Mouse (Mus musculus) heart, embryonic 15.5 days (tissue): ENCODE data around the gene Ccl2. TPM values are rescaled to one million over a fixed set of nuclear protein-coding genes. Genes with fewer than 3 reads are reported as not detected.

ENCODE experiments used
- ATAC-seq: fragments of 200-750 bp; cut with Nextera tagmentation; replicated peaks from 2 replicates; pipeline ENCODE4 v1.8.0; 2017; ENCODE audit warnings: low read depth, moderate TSS enrichment; ENCODE audit not compliant: insufficient number of reproducible peaks, insufficient read depth, low FRiP score
- H3K27ac ChIP-seq: fragments of 300-500 bp; sonication (generic); 2 replicates; pipeline ENCODE4 v1.5.1; 2015; ENCODE audit warnings: mild to moderate bottlenecking, inconsistent platforms
- H3K27me3 ChIP-seq: fragments of 300-500 bp; sonication (generic); 2 replicates; pipeline ENCODE4 v1.6.1; 2015; ENCODE audit warnings: inconsistent platforms
- H3K36me3 ChIP-seq: fragments of 300-500 bp; sonication (generic); 2 replicates; pipeline ENCODE4 v1.6.1; 2015; ENCODE audit warnings: mild to moderate bottlenecking, inconsistent platforms
- H3K4me1 ChIP-seq: fragments of 300-500 bp; sonication (generic); replicated peaks from 2 replicates; pipeline ENCODE4 v1.6.1; 2015; ENCODE audit warnings: inconsistent platforms
- H3K4me2 ChIP-seq: fragments of 300-500 bp; sonication (generic); 2 replicates; pipeline ENCODE4 v1.6.1; 2015; ENCODE audit warnings: inconsistent platforms, mild to moderate bottlenecking, moderate library complexity
- H3K4me3 ChIP-seq: fragments of 300-500 bp; sonication (generic); 2 replicates; pipeline ENCODE4 v1.5.1; 2015; ENCODE audit warnings: mild to moderate bottlenecking, inconsistent platforms
- H3K9ac ChIP-seq: fragments of 300-500 bp; sonication (generic); 2 replicates; pipeline ENCODE4 v1.6.1; 2015; ENCODE audit warnings: mild to moderate bottlenecking, inconsistent platforms
- H3K9me3 ChIP-seq: fragments of 300-500 bp; sonication (generic); replicated peaks from 2 replicates; pipeline ENCODE4 v1.6.1; 2016; ENCODE audit warnings: inconsistent platforms
- WGBS: fragments of 180-500 bp; shearing (Covaris S2); methylation state at CpG from one replicate; pipeline ENCODE4 v1.1.7; 2015; ENCODE audit warnings: mixed read lengths; 5-methylcytosine and 5-hydroxymethylcytosine counted together
- polyA plus RNA-seq: library from polyadenylated mRNA; unstranded; fragments of >200 nt; fragmentation: Nextera tagmentation; extraction: Ambion mirVana; gene quantifications from 2 replicates; pipeline ENCODE4 v1.2.1, GENCODE M21; 2015

Gene Ccl2
- 9.4 TPM in 2 replicates for polyA plus RNA-seq

DNA sequence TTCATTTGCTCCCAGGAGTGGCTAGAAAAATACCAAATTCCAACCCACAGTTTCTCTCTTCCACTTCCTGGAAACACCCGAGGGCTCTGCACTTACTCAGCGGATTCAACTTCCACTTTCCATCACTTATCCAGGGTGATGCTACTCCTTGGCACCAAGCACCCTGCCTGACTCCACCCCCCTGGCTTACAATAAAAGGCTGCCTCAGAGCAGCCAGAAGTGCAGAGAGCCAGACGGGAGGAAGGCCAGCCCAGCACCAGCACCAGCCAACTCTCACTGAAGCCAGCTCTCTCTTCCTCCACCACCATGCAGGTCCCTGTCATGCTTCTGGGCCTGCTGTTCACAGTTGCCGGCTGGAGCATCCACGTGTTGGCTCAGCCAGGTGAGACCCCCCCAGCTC, at the start of gene Ccl2:
Gene Ccl2 (plus strand): TSS at position 216 of the 400 bp plus-strand sequence.
- H3K4me1 ChIP-seq = peaks cover 30% of the 10 kb centered on the region
- ATAC-seq = peak; percentile 65
- H3K9ac ChIP-seq = no peak within 1 kb of the TSS

DNA sequence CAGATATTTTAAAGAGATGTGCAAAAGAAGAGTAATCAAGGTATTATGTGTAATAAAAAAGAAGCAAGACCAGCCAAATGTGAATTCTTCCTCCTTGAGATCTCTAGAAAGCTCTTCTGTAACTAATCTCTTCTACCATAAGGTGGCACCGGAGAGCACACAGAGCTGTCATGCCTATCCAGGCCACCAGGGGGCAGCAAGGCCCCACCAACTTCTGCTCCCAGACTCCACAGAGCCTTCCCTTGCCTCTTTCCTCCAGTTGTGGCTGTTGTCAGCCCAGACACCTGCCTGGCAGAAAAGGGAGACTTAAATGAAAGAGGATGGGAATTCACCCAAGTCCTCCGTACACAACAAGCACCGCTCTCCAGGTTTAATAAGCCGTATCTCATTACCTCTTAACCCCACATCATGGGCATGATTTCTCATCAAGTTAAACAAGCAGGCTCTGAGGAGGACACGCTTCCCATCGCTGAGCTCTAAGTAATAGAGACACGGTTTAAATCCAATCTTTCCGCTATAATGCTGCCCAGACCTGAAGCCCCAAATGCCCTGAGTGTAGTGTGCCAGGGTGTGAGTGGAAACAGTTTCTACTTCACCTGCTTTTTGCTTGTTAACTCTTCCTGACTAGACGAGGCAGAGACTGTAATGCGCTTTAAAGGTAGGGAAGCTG, 39.1 kb upstream of the Ccl2 start:
- WGBS = 66% methylated on average over 10 of the region's 10 CpGs
- Histone ChIP-seq H3K27me3 (peaks cover 4% of the 10 kb centered on the region; the same call in 1 of the 2 replicates), H3K36me3 (no peaks in the 10 kb centered on the region), H3K4me3 (no peak overlapping the region), H3K27ac (no peak overlapping the region), H3K9ac (no peak overlapping the region), H3K4me2 (no peak overlapping the region), H3K9me3 (no peaks in the 10 kb centered on the region), H3K4me1 (no peaks in the 10 kb centered on the region)
- no peak for ATAC-seq

More for the DNA sequence above, at the start of gene Ccl2:
- Histone ChIP-seq H3K27ac (peak within 1 kb of the TSS; percentile 42; the same call in 1 of the 2 replicates), H3K27me3 (no peaks in the 10 kb centered on the region; the same call in 1 of the 2 replicates), H3K9me3 (no peaks in the 10 kb centered on the region), H3K4me2 (no peak within 1 kb of the TSS), H3K36me3 (no peaks in the 10 kb centered on the region), H3K4me3 (no peak within 1 kb of the TSS)
- WGBS = 20% methylated on average over 5 of the region's 5 CpGs

GRCm38 (mm10) chr11:81997085-81997484, 38.3 kb upstream of the Ccl2 start:
- Histone ChIP-seq H3K36me3 (no peaks in the 10 kb centered on the region), H3K9ac (no peak overlapping the region), H3K27me3 (peaks cover 4% of the 10 kb centered on the region; the same call in 1 of the 2 replicates), H3K9me3 (no peaks in the 10 kb centered on the region), H3K4me1 (no peaks in the 10 kb centered on the region), H3K27ac (no peak overlapping the region), H3K4me2 (no peak overlapping the region), H3K4me3 (no peak overlapping the region)
- 79% methylated on average over 5 of the region's 5 CpGs for WGBS
- ATAC-seq = no peak

- H3K4me3 ChIP-seq = no peak overlapping the region
- no peak for ATAC-seq
- no peak overlapping the region for H3K9ac ChIP-seq
- no peaks in the 10 kb centered on the region for H3K4me1 ChIP-seq
- H3K36me3 ChIP-seq = no peaks in the 10 kb centered on the region
- peaks cover 4% of the 10 kb centered on the region; the same call in 1 of the 2 replicates for H3K27me3 ChIP-seq
- WGBS = 78% methylated on average over 3 of the region's 3 CpGs
- no peak overlapping the region for H3K4me2 ChIP-seq
- H3K27ac ChIP-seq = no peak overlapping the region
- no peaks in the 10 kb centered on the region for H3K9me3 ChIP-seq
These were observed 36.7 kb upstream of the Ccl2 start for GRCm38 (mm10) chr11:81998646-81999045.

DNA sequence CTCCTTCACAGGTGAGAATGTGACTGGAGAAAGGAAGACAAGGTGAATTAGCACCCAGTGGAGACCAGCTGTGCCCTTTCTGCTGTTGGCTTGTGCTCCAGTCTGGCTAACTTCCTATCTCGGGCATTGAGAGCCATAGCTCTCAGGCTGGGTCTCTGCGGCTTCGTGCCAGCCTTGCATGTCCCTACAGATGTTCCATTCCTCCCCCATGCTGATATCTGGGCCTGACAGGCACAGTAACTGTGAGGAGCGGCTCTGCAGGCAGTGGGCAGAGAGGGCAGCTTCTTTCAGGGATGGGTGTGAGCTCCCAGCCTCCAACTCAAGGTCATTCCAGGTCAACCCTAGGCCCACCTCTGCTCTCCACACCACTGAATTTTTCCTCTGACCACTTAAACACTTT, 35.9 kb upstream of the Ccl2 start:
- Histone ChIP-seq H3K4me2 (no peak overlapping the region), H3K27ac (no peak overlapping the region), H3K27me3 (peaks cover 4% of the 10 kb centered on the region; the same call in 1 of the 2 replicates), H3K9me3 (no peaks in the 10 kb centered on the region), H3K4me1 (no peaks in the 10 kb centered on the region), H3K9ac (no peak overlapping the region), H3K36me3 (no peaks in the 10 kb centered on the region), H3K4me3 (no peak overlapping the region)
- ATAC-seq = no peak
- WGBS = 61% methylated on average over 4 of the region's 4 CpGs

DNA sequence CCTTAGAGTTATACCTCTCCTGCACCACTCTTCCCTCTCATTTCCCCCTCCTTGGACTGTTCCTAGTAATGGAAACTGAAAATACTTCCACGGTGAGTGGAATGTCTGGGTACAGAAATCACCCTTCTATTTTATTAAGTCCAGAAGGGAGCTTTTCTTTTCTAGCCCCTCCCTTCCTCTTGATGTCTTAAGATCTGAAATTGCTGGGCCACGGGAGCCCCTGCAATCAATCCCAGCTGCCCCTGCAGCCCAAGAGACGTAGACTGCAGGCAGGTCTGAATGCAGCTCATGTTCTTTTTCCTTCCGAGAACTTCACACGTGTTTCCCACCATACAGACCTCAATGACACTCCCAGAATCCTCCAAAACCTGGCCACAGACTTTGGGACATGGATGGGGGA, 34.8 kb upstream of the Ccl2 start:
- Histone ChIP-seq H3K4me1 (no peaks in the 10 kb centered on the region), H3K9me3 (no peaks in the 10 kb centered on the region), H3K4me3 (no peak overlapping the region), H3K27ac (no peak overlapping the region), H3K27me3 (peaks cover 4% of the 10 kb centered on the region; the same call in 1 of the 2 replicates), H3K9ac (no peak overlapping the region), H3K36me3 (no peaks in the 10 kb centered on the region), H3K4me2 (no peak overlapping the region)
- ATAC-seq = no peak
- WGBS = 58% methylated on average over 5 of the region's 5 CpGs

- Histone ChIP-seq H3K36me3 (no peaks in the 10 kb centered on the region), H3K4me3 (no peak overlapping the region), H3K27me3 (no peaks in the 10 kb centered on the region), H3K4me1 (no peaks in the 10 kb centered on the region), H3K9me3 (no peaks in the 10 kb centered on the region), H3K4me2 (no peak overlapping the region), H3K9ac (no peak overlapping the region), H3K27ac (no peak overlapping the region)
- 58% methylated on average over 2 of the region's 2 CpGs for WGBS
- no peak for ATAC-seq
These were observed 30.6 kb upstream of the Ccl2 start for GRCm38 (mm10) chr11:82004810-82005209.

- Histone ChIP-seq H3K36me3 (no peaks in the 10 kb centered on the region), H3K27ac (peak overlapping the region; percentile 32), H3K4me3 (no peak overlapping the region), H3K27me3 (no peaks in the 10 kb centered on the region), H3K4me2 (peak overlapping the region; percentile 19; the same call in 1 of the 2 replicates), H3K9me3 (no peaks in the 10 kb centered on the region), H3K9ac (no peak overlapping the region), H3K4me1 (no peaks in the 10 kb centered on the region)
- WGBS = 30% methylated on average over 12 of the region's 12 CpGs
- peak; percentile 70; the same call in 1 of the 2 replicates for ATAC-seq
These were observed 28.5 kb upstream of the Ccl2 start for GRCm38 (mm10) chr11:82006796-82007423.

GRCm38 (mm10) chr11:82010115-82010514, 25.3 kb upstream of the Ccl2 start:
- no peak overlapping the region for H3K4me3 ChIP-seq
- H3K9me3 ChIP-seq = no peaks in the 10 kb centered on the region
- H3K9ac ChIP-seq = no peak overlapping the region
- H3K4me1 ChIP-seq = no peaks in the 10 kb centered on the region
- H3K4me2 ChIP-seq = no peak overlapping the region
- H3K27me3 ChIP-seq = no peaks in the 10 kb centered on the region
- ATAC-seq = no peak
- no peaks in the 10 kb centered on the region for H3K36me3 ChIP-seq
- no peak overlapping the region for H3K27ac ChIP-seq
- WGBS = 84% methylated on average over 3 of the region's 3 CpGs

- no peak overlapping the region for H3K4me3 ChIP-seq
- no peaks in the 10 kb centered on the region for H3K27me3 ChIP-seq
- no peaks in the 10 kb centered on the region for H3K4me1 ChIP-seq
- no peak overlapping the region for H3K4me2 ChIP-seq
- WGBS = 40% methylated on average over 8 of the region's 8 CpGs
- no peak for ATAC-seq
- no peaks in the 10 kb centered on the region for H3K36me3 ChIP-seq
- H3K27ac ChIP-seq = no peak overlapping the region
- H3K9ac ChIP-seq = no peak overlapping the region
- no peaks in the 10 kb centered on the region for H3K9me3 ChIP-seq
These were observed 23.8 kb upstream of the Ccl2 start for GRCm38 (mm10) chr11:82011411-82012193.

GRCm38 (mm10) chr11:82013756-82014155, 21.6 kb upstream of the Ccl2 start:
- 63% methylated on average over 1 of the region's 1 CpGs for WGBS
- Histone ChIP-seq H3K9me3 (no peaks in the 10 kb centered on the region), H3K36me3 (no peaks in the 10 kb centered on the region), H3K4me3 (no peak overlapping the region), H3K4me1 (no peaks in the 10 kb centered on the region), H3K4me2 (no peak overlapping the region), H3K27me3 (no peaks in the 10 kb centered on the region), H3K9ac (no peak overlapping the region), H3K27ac (no peak overlapping the region)
- ATAC-seq = no peak
